Mouse (Mus musculus) E14TG2a.4 (cell line): ENCODE measurements around the gene Tent2.

Experiments
- CTCF ChIP-seq: conservative IDR thresholded peaks from 2 replicates; pipeline ENCODE4 v1.5.1; 2014; ENCODE audit warnings: low read length
- NANOG ChIP-seq: IDR thresholded peaks from 2 replicates; pipeline ENCODE4 v1.6.1; 2014; ENCODE audit warnings: borderline replicate concordance, low read length, mixed read lengths
- POU5F1 ChIP-seq: IDR thresholded peaks from 2 replicates; pipeline ENCODE4 v1.6.1; 2014; ENCODE audit warnings: low read length, borderline replicate concordance

DNA sequence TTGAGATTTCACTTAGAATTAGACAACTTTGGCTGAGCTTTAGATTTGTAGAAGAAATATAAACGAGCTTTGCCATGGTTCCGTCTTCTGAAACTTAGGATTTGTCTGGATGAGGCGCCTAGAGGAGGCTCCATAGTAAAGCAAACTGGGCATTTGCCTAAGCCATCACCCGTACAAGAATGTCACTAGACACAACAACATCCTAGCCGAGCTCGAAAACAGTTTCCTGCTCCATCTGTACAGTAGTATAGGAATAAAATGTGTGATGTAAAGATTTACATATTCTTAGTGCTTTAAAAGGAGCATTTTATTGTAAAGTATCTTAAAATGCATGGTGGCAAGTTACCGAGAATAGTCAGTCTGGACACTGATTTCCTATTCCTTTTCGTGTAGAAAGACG lies 69.9 kb downstream of the Tent2 start:
- TF ChIP-seq CTCF (no peak), POU5F1 (no peak), NANOG (no peak)
